Mouse (Mus musculus) heart, postnatal 0 days (tissue): ENCODE measurements around the gene Spata2. TPM values are rescaled to one million over a fixed set of nuclear protein-coding genes. Genes with fewer than 3 reads are reported as not detected.
A peak's percentile ranks its signal among the peaks of the same experiment; 100 is the strongest.

Source experiments
- ATAC-seq: fragments of 200-750 bp; cut with Nextera tagmentation; 2 replicates; pipeline ENCODE4 v1.8.0; 2017; ENCODE audit warnings: low read depth, moderate number of reproducible peaks, moderate library complexity; ENCODE audit not compliant: insufficient read depth
- DNase-seq: peaks from one replicate; pipeline ENCODE4 v3.0.0-alpha.2; 2016; ENCODE audit warnings: low spot score
- H3K27ac ChIP-seq: fragments of 300-500 bp; sonication (generic); 2 replicates; pipeline ENCODE4 v1.5.1; 2014; ENCODE audit warnings: low read depth, mild to moderate bottlenecking
- H3K27me3 ChIP-seq: fragments of 300-500 bp; sonication (generic); 2 replicates; pipeline ENCODE4 v1.6.1; 2014; ENCODE audit warnings: low read length, mixed read lengths; ENCODE audit not compliant: control insufficient read depth, insufficient read depth
- H3K36me3 ChIP-seq: fragments of 300-500 bp; sonication (generic); replicated peaks from 2 replicates; pipeline ENCODE4 v1.6.1; 2014; ENCODE audit warnings: low read length, mixed read lengths; ENCODE audit not compliant: control insufficient read depth, insufficient read depth
- H3K4me1 ChIP-seq: fragments of 300-500 bp; sonication (generic); 2 replicates; pipeline ENCODE4 v1.6.1; 2014; ENCODE audit warnings: antibody characterized with exemption; ENCODE audit not compliant: control insufficient read depth, insufficient read depth
- H3K4me2 ChIP-seq: fragments of 300-500 bp; sonication (generic); 2 replicates; pipeline ENCODE4 v1.6.1; 2014; ENCODE audit warnings: low read depth, mild to moderate bottlenecking, low read length, moderate library complexity
- H3K4me3 ChIP-seq: fragments of 300-500 bp; sonication (generic); 2 replicates; pipeline ENCODE4 v1.5.1; 2014; ENCODE audit warnings: low read depth, low read length
- H3K9ac ChIP-seq: fragments of 300-500 bp; sonication (generic); replicated peaks from 2 replicates; pipeline ENCODE4 v1.6.1; 2014; ENCODE audit warnings: low read depth, low read length, mixed read lengths
- H3K9me3 ChIP-seq: fragments of 300-500 bp; sonication (generic); replicated peaks from 2 replicates; pipeline ENCODE4 v1.6.1; 2016; ENCODE audit warnings: low read length; ENCODE audit not compliant: control insufficient read depth
- CTCF ChIP-seq: IDR thresholded peaks from 2 replicates; pipeline ENCODE4 v1.5.1; 2016; ENCODE audit warnings: antibody characterized with exemption, control low read depth, low read depth
- EP300 ChIP-seq: IDR thresholded peaks from 2 replicates; pipeline ENCODE4 v1.6.1; 2016; ENCODE audit warnings: antibody characterized with exemption, low read depth
- WGBS: fragments of 180-500 bp; shearing (Covaris S2); extraction: QIAGEN DNeasy Blood & Tissue Kit; methylation state at CpG from one replicate; pipeline ENCODE4 v1.1.7; 2014; 5-methylcytosine and 5-hydroxymethylcytosine counted together
- polyA plus RNA-seq: library from polyadenylated mRNA; unstranded; fragments of >200 nt; fragmentation: Nextera tagmentation; extraction: Ambion mirVana; gene quantifications from 2 replicates; pipeline ENCODE4 v1.2.1, GENCODE M21; 2015
- total RNA-seq: library from RNA; depleted of rRNA; stranded (reverse); fragments of >200 nt; gene quantifications from 2 replicates; pipeline ENCODE4 v1.2.3, GENCODE M21; 2014; ENCODE audit warnings: low replicate concordance

The Spata2 gene
- total and polyA plus RNA-seq, 2 experiments from 2014 or later = 12.2 to 17.2 TPM

DNA sequence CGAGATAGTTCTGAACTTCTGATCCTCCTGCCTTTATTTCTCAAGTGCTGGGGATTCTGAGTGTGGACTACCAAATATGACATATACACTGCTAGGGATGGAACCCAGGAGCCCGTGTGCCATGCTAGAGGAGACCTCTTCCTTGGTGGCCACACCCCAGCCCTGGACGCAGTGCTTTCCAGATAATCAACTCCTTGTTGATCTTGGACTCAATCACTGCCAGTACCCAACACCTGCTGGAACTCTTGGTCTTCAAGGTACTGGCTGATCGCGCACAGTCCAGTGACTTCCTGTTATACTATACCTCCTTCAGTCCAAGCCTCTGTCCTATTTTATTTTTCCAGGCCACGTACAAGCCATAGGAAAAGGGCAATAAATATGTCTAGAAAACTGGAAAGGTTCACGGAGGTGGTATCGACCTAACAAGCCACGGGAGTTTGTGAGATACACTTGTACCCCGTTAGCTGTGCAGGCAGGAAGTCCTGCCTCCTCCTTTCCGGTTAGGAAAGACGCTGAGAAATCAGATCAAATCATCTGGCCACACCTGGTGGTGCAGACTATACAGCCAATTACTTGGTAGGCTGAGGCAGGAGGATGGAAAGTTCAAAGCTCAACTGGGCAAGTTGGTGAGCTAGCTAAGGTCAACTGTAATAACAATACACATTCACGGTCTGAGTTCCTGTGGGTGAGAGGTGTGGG, 10.0 kb upstream of the Spata2 start:
- H3K4me1 ChIP-seq = peaks cover 24% of the 10 kb centered on the region
- peaks cover 4% of the 10 kb centered on the region; the same call in 1 of the 2 replicates for H3K36me3 ChIP-seq
- no peaks in the 10 kb centered on the region for H3K27me3 ChIP-seq
- DNase-seq = no peak
- H3K27ac ChIP-seq = peak overlapping the region; percentile 86; the same call in 1 of the 2 replicates
- H3K4me3 ChIP-seq = peak overlapping the region; percentile 93
- peak overlapping the region; percentile 92 for H3K4me2 ChIP-seq
- ATAC-seq = no peak
- TF ChIP-seq CTCF = no peak
- no peak for TF ChIP-seq EP300
- no peaks in the 10 kb centered on the region for H3K9me3 ChIP-seq
- H3K9ac ChIP-seq = peak overlapping the region; percentile 87; the same call in 1 of the 2 replicates
- 38% methylated on average over 13 of the region's 13 CpGs for WGBS

DNA sequence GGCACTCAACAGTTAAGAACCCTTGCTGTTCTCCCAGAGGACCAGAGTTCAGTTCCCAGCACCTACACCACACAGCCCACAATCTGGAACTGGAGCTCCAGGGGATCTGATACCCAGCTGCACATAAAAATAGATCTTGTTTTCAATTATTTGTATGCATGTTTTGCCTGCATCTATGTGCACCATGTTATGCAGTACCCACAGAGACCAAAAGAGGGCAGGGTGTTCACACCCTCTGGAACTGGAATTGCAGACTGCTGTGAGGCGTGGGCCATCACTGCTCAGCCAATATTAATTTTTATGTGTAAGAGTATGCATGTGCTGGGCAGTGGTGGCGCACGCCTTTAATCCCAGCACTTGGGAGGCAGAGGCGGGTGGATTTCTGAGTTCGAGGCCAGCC, 4.6 kb upstream of the Spata2 start:
- Histone ChIP-seq H3K9me3 (no peaks in the 10 kb centered on the region), H3K9ac (no peak overlapping the region), H3K36me3 (no peaks in the 10 kb centered on the region), H3K4me2 (no peak overlapping the region), H3K4me3 (no peak overlapping the region), H3K27me3 (no peaks in the 10 kb centered on the region), H3K27ac (no peak overlapping the region), H3K4me1 (peaks cover 3% of the 10 kb centered on the region; the same call in 1 of the 2 replicates)
- DNase-seq (peak; percentile 28), ATAC-seq (no peak)
- TF ChIP-seq CTCF (peak; percentile 72), EP300 (no peak)
- WGBS = 87% methylated on average over 5 of the region's 5 CpGs

- DNase-seq (no peak), ATAC-seq (no peak)
- Histone ChIP-seq H3K4me1 (peaks cover 9% of the 10 kb centered on the region), H3K27ac (no peak overlapping the region), H3K4me3 (no peak overlapping the region), H3K36me3 (no peaks in the 10 kb centered on the region), H3K9ac (no peak overlapping the region), H3K9me3 (no peaks in the 10 kb centered on the region), H3K27me3 (no peaks in the 10 kb centered on the region), H3K4me2 (no peak overlapping the region)
- WGBS = 80% methylated on average over 7 of the region's 7 CpGs
- TF ChIP-seq EP300 = no peak
- TF ChIP-seq CTCF = no peak
Measured at GRCm38 (mm10) chr2:167496437-167496836, 3.8 kb upstream of the Spata2 start.

DNA sequence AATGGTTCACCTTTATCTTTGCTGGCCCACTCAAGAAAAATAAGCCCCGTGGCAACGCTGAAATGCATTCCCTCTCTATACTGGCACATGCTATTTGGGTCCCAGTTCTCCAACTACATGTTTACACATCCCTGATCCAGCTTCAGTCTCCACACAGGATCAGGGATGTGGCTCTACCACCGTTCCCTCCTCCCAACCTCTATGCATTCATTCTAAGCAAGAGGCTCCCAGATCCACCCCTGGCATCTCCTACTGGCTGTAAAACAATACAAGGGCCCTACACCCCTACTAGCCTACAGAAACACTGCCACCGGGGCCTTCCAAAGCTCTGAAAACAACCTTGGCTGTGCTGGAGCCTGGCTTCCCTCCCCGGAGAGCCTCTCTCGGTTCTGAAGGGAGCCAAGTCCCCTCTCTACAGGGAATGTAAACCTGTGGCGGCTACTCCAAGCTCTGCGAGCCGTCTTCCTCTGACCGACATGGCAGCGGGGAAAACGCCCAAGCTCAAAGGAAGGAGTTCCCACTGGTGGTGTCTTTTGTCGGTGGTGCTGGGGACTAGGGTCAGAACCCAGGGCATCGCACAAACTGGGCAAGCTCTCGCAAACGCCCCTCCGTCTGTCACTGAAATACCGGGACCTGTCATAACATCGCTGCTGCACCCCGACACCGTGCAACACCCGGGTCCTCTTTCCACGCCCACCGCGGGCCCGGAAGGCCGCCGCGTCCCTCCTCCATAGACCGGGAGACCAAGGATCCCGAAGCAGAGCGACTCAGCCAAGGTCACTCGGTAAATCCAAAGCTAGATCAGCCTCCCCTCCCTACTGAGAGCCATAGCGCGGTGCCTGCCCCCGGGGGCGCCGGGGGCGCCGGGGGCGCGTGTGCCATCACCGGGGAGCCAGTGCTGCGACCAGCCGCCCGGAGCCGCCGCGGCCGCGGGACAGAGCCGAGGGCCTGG, 654 bp downstream of the Spata2 start, which contains the start of gene Rnf114:
TSS of gene Rnf114 (plus strand) at position 889 of the 952 bp plus-strand sequence.
- Histone ChIP-seq H3K36me3 (no peaks in the 10 kb centered on the region), H3K27me3 (no peaks in the 10 kb centered on the region), H3K9me3 (no peaks in the 10 kb centered on the region), H3K4me3 (peak within 1 kb of the TSS; percentile 100), H3K27ac (peak within 1 kb of the TSS; percentile 98), H3K4me1 (peaks cover 15% of the 10 kb centered on the region), H3K9ac (peak within 1 kb of the TSS; percentile 99), H3K4me2 (peak within 1 kb of the TSS; percentile 94)
- ATAC-seq (peak; percentile 34), DNase-seq (no peak)
- WGBS = 2% methylated on average over 46 of the region's 52 CpGs
- TF ChIP-seq EP300 (no peak), CTCF (no peak)

GRCm38 (mm10) chr2:167490813-167491525, 1.7 kb downstream of the Spata2 start:
- TF ChIP-seq EP300 (no peak), CTCF (no peak)
- no peaks in the 10 kb centered on the region for H3K27me3 ChIP-seq
- peak overlapping the region; percentile 94 for H3K4me2 ChIP-seq
- H3K9ac ChIP-seq = peak overlapping the region; percentile 99; the same call in 1 of the 2 replicates
- H3K27ac ChIP-seq = peak overlapping the region; percentile 2; the same call in 1 of the 2 replicates
- H3K9me3 ChIP-seq = no peaks in the 10 kb centered on the region
- DNase-seq = no peak
- H3K4me1 ChIP-seq = peaks cover 24% of the 10 kb centered on the region
- peak overlapping the region; percentile 100 for H3K4me3 ChIP-seq
- H3K36me3 ChIP-seq = no peaks in the 10 kb centered on the region
- no peak for ATAC-seq
- 74% methylated on average over 4 of the region's 4 CpGs for WGBS
